Mouse (Mus musculus) kidney, adult 2 months (tissue): Measurements from ENCODE around the gene Zgrf1. TPM values are rescaled to one million over a fixed set of nuclear protein-coding genes. Genes with fewer than 3 reads are reported as not detected.
A peak's percentile ranks its signal among the peaks of the same experiment; 100 is the strongest.

Experiments
- DNase-seq: peaks from one replicate; pipeline ENCODE4 v3.0.0; 2021
- H3K27ac ChIP-seq: fragments of 200-500 bp; 2 replicates; pipeline ENCODE4 v1.5.1; 2012; ENCODE audit warnings: low read depth, low read length, control low read depth, inconsistent platforms; ENCODE audit not compliant: insufficient read depth
- H3K27me3 ChIP-seq: fragments of 200-500 bp; replicated peaks from 2 replicates; pipeline ENCODE4 v1.6.1; 2012; ENCODE audit warnings: mild to moderate bottlenecking, moderate library complexity, low read length, inconsistent platforms; ENCODE audit not compliant: control insufficient read depth, insufficient read depth
- H3K36me3 ChIP-seq: fragments of 200-500 bp; 2 replicates; pipeline ENCODE4 v1.6.1; 2012; ENCODE audit warnings: mild to moderate bottlenecking, moderate library complexity, low read length, inconsistent platforms; ENCODE audit not compliant: control insufficient read depth, insufficient read depth
- H3K4me1 ChIP-seq: fragments of 200-500 bp; 2 replicates; pipeline ENCODE4 v1.6.1; 2011; ENCODE audit warnings: low read length; ENCODE audit not compliant: control insufficient read depth, insufficient read depth
- H3K4me3 ChIP-seq: fragments of 200-500 bp; 2 replicates; pipeline ENCODE4 v1.5.1; 2011; ENCODE audit warnings: mild to moderate bottlenecking, low read depth, low read length, control low read depth; ENCODE audit not compliant: insufficient read depth
- CTCF ChIP-seq: fragments of 200-500 bp; conservative IDR thresholded peaks from 2 replicates; pipeline ENCODE4 v1.5.1; 2011; ENCODE audit warnings: low read depth, mild to moderate bottlenecking, control low read depth, low read length, moderate library complexity, mixed read lengths; ENCODE audit not compliant: insufficient read depth, insufficient read length
- POLR2A ChIP-seq: fragments of 200-500 bp; IDR thresholded peaks from one replicate; pipeline ENCODE4 v1.6.1; 2011; ENCODE audit warnings: low read depth, low read length, control low read depth
- WGBS: fragments of 180-500 bp; shearing (Covaris S2); methylation state at CpG from one replicate; pipeline ENCODE4 v1.1.7; 2018; 5-methylcytosine and 5-hydroxymethylcytosine counted together
- polyA plus RNA-seq: library from polyadenylated mRNA; depleted of rRNA; stranded (reverse); fragments of >200 nt; gene quantifications from 2 replicates; pipeline ENCODE4 v1.2.3, GENCODE M21; 2012

The Zgrf1 gene
- polyA plus RNA-seq, 1 experiment = 0.25 TPM

GRCm38 (mm10) chr3:127562974-127563373 is 9.7 kb downstream of the Zgrf1 start:
- Histone ChIP-seq H3K4me3 (no peak overlapping the region), H3K36me3 (no peaks in the 10 kb centered on the region), H3K27me3 (no peaks in the 10 kb centered on the region; the same call in 1 of the 2 replicates), H3K4me1 (no peaks in the 10 kb centered on the region), H3K27ac (no peak overlapping the region)
- TF ChIP-seq CTCF (no peak), POLR2A (no peak)
- DNase-seq = no peak
- 92% methylated on average over 4 of the region's 4 CpGs for WGBS

- Histone ChIP-seq H3K27ac (no peak overlapping the region), H3K4me1 (no peaks in the 10 kb centered on the region), H3K4me3 (no peak overlapping the region), H3K27me3 (no peaks in the 10 kb centered on the region; the same call in 1 of the 2 replicates), H3K36me3 (no peaks in the 10 kb centered on the region)
- DNase-seq = no peak
- WGBS = 73% methylated on average over 3 of the region's 3 CpGs
- TF ChIP-seq CTCF (no peak), POLR2A (no peak)
These were observed 11.8 kb downstream of the Zgrf1 start for GRCm38 (mm10) chr3:127565129-127565528.

GRCm38 (mm10) chr3:127572557-127572956 is 19.3 kb downstream of the Zgrf1 start:
- H3K27ac ChIP-seq = no peak overlapping the region
- H3K4me1 ChIP-seq = no peaks in the 10 kb centered on the region
- WGBS = 56% methylated on average over 4 of the region's 4 CpGs
- peak; percentile 73 for DNase-seq
- TF ChIP-seq POLR2A = no peak
- peak; percentile 45 for TF ChIP-seq CTCF
- H3K4me3 ChIP-seq = no peak overlapping the region
- H3K36me3 ChIP-seq = no peaks in the 10 kb centered on the region
- H3K27me3 ChIP-seq = no peaks in the 10 kb centered on the region

GRCm38 (mm10) chr3:127597136-127597535 is 43.8 kb downstream of the Zgrf1 start:
- peak overlapping the region; percentile 77; the same call in 1 of the 2 replicates for H3K27ac ChIP-seq
- H3K27me3 ChIP-seq = no peaks in the 10 kb centered on the region
- H3K36me3 ChIP-seq = no peaks in the 10 kb centered on the region
- H3K4me1 ChIP-seq = 0 out of 2 replicates have a peak, but pooled peaks cover 4% of the 10 kb centered on the region
- peak; percentile 63 for DNase-seq
- 59% methylated on average over 1 of the region's 1 CpGs for WGBS
- H3K4me3 ChIP-seq = no peak overlapping the region
- TF ChIP-seq POLR2A (no peak), CTCF (no peak)

- DNase-seq = peak; percentile 44
- no peak overlapping the region for H3K4me3 ChIP-seq
- no peaks in the 10 kb centered on the region for H3K36me3 ChIP-seq
- 80% methylated on average over 2 of the region's 2 CpGs for whole genome bisulfite sequencing
- TF ChIP-seq POLR2A (no peak), CTCF (0 out of 2 replicates have a peak, but pooled peaks have one; percentile 4)
- no peak overlapping the region for H3K27ac ChIP-seq
- H3K27me3 ChIP-seq = no peaks in the 10 kb centered on the region
- H3K4me1 ChIP-seq = 0 out of 2 replicates have a peak, but pooled peaks cover 3% of the 10 kb centered on the region
These were observed 54.8 kb downstream of the Zgrf1 start for GRCm38 (mm10) chr3:127608109-127608508.

GRCm38 (mm10) chr3:127625296-127625695 is 72.0 kb downstream of the Zgrf1 start:
- DNase-seq = peak; percentile 60
- no peaks in the 10 kb centered on the region for H3K36me3 ChIP-seq
- WGBS = 1% methylated on average over 36 of the region's 36 CpGs
- peaks cover 14% of the 10 kb centered on the region for H3K27me3 ChIP-seq
- TF ChIP-seq POLR2A (no peak), CTCF (peak; percentile 72)
- no peak overlapping the region for H3K27ac ChIP-seq
- no peak overlapping the region for H3K4me3 ChIP-seq
- H3K4me1 ChIP-seq = 0 out of 2 replicates have a peak, but pooled peaks cover 2% of the 10 kb centered on the region

GRCm38 (mm10) chr3:127625701-127626399 is 72.6 kb downstream of the Zgrf1 start:
- no peak overlapping the region for H3K4me3 ChIP-seq
- 4% methylated on average over 28 of the region's 28 CpGs for WGBS
- TF ChIP-seq POLR2A = no peak
- no peak for TF ChIP-seq CTCF

More at GRCm38 (mm10) chr3:127625701-127626399, 72.6 kb downstream of the Zgrf1 start:
- no peak overlapping the region for H3K27ac ChIP-seq
- H3K27me3 ChIP-seq = peaks cover 14% of the 10 kb centered on the region
- peak; percentile 15 for DNase-seq
- 0 out of 2 replicates have a peak, but pooled peaks cover 2% of the 10 kb centered on the region for H3K4me1 ChIP-seq
- H3K36me3 ChIP-seq = no peaks in the 10 kb centered on the region
